Comparison of ENCODE assay signal across 8 mouse cellular contexts in genomic region chr7:105743246-105743925, GRCm38 (mm10). TPM values are rescaled to one million over a fixed set of nuclear protein-coding genes. Genes with fewer than 3 reads are reported as not detected.
DNase-seq lines count a peak whose midpoint lies in the region; ATAC-seq and TF ChIP-seq lines count a peak whose summit lies in the region.
"Not testable (repeated sequence)": the region's sequence is repeated elsewhere in the genome, so short reads cannot be mapped to it uniquely, and the experiment has no call there.

No protein-coding gene starts in this region.

- peak overlapping the region; percentile 95 for H3K4me3 ChIP-seq in ES-Bruce4 (ENCODE audit: low read depth, low read length)
- peak overlapping the region; percentile 99 for H3K4me3 ChIP-seq in embryonic facial prominence, embryonic 12.5 days
- peak overlapping the region; percentile 88 for H3K4me3 ChIP-seq in forebrain, postnatal 0 days (ENCODE audit: low read depth, low read length)
- H3K4me3 ChIP-seq in hindbrain, embryonic 11.5 days (ENCODE audit: low read depth, low read length), result peak overlapping the region; percentile 92
- peak overlapping the region; percentile 98 for H3K4me3 ChIP-seq in kidney, embryonic 15.5 days (replicated peaks)
- peak overlapping the region; percentile 99 for H3K4me3 ChIP-seq in liver, embryonic 12.5 days
- H3K4me3 ChIP-seq in midbrain, embryonic 10.5 days, result peak overlapping the region; percentile 97
- H3K4me3 ChIP-seq in neural tube, embryonic 15.5 days (replicated peaks), result peak overlapping the region; percentile 89

- H3K27me3 ChIP-seq in ES-Bruce4 (ENCODE audit: control insufficient read depth, insufficient read depth, low read length, poor library complexity, severe bottlenecking); embryonic facial prominence, embryonic 12.5 days; forebrain, postnatal 0 days (ENCODE audit: insufficient read depth, low read length); hindbrain, embryonic 11.5 days (ENCODE audit: control insufficient read depth, insufficient read depth, low read length); kidney, embryonic 15.5 days; liver, embryonic 12.5 days (replicated peaks); midbrain, embryonic 10.5 days (ENCODE audit: low read depth, poor library complexity, severe bottlenecking); neural tube, embryonic 15.5 days (replicated peaks): not testable (repeated sequence)

- not testable (repeated sequence) for TF ChIP-seq POLR2A in ES-Bruce4 (IDR thresholded peaks at IDR 0.05; ENCODE audit: insufficient read depth, low read length)

- H3K27ac ChIP-seq in ES-Bruce4 (ENCODE audit: insufficient read depth, low read length); hindbrain, embryonic 11.5 days (ENCODE audit: low read depth, low read length): not testable (repeated sequence)
- H3K27ac ChIP-seq in embryonic facial prominence, embryonic 12.5 days, result peak overlapping the region; percentile 72; the same call in 1 of the 2 replicates
- peak overlapping the region; percentile 76 for H3K27ac ChIP-seq in forebrain, postnatal 0 days (ENCODE audit: low read depth, low read length)
- H3K27ac ChIP-seq in kidney, embryonic 15.5 days, result peak overlapping the region; percentile 83
- peak overlapping the region; percentile 91 for H3K27ac ChIP-seq in liver, embryonic 12.5 days
- H3K27ac ChIP-seq in midbrain, embryonic 10.5 days (replicated peaks), result peak overlapping the region; percentile 94
- peak overlapping the region; percentile 81 for H3K27ac ChIP-seq in neural tube, embryonic 15.5 days (replicated peaks)

- not testable (repeated sequence) for TF ChIP-seq CTCF in ES-Bruce4 (IDR thresholded peaks at IDR 0.05; ENCODE audit: low read depth, low read length); forebrain, postnatal 0 days (IDR thresholded peaks at IDR 0.05; ENCODE audit: low read depth)

- H3K4me2 ChIP-seq in embryonic facial prominence, embryonic 12.5 days (replicated peaks), result peak overlapping the region; percentile 89
- H3K4me2 ChIP-seq in forebrain, postnatal 0 days (ENCODE audit: low read depth), result peak overlapping the region; percentile 93
- peak overlapping the region; percentile 77 for H3K4me2 ChIP-seq in hindbrain, embryonic 11.5 days (replicated peaks; ENCODE audit: low read depth, low read length)
- H3K4me2 ChIP-seq in kidney, embryonic 15.5 days, result peak overlapping the region; percentile 82
- H3K4me2 ChIP-seq in liver, embryonic 12.5 days, result peak overlapping the region; percentile 89
- H3K4me2 ChIP-seq in neural tube, embryonic 15.5 days, result peak overlapping the region; percentile 93

- not testable (repeated sequence) for H3K9me3 ChIP-seq in ES-Bruce4 (replicated peaks; ENCODE audit: control insufficient read depth, insufficient read depth, low read length, poor library complexity, severe bottlenecking); embryonic facial prominence, embryonic 12.5 days; forebrain, postnatal 0 days (ENCODE audit: low read length); hindbrain, embryonic 11.5 days (ENCODE audit: control insufficient read depth, low read length); kidney, embryonic 15.5 days (replicated peaks); liver, embryonic 12.5 days (replicated peaks); midbrain, embryonic 10.5 days (replicated peaks); neural tube, embryonic 15.5 days (replicated peaks)

- 34% methylated on average over 20 of the region's 20 CpGs for WGBS in embryonic facial prominence, embryonic 12.5 days
- 36% methylated on average over 20 of the region's 20 CpGs for WGBS in forebrain, postnatal 0 days
- 34% methylated on average over 20 of the region's 20 CpGs for WGBS in hindbrain, embryonic 11.5 days
- WGBS in kidney, embryonic 15.5 days, result 33% methylated on average over 20 of the region's 20 CpGs
- 25% methylated on average over 20 of the region's 20 CpGs for WGBS in liver, embryonic 12.5 days (ENCODE audit: insufficient replicate concordance)
- WGBS in midbrain, embryonic 10.5 days, result 34% methylated on average over 20 of the region's 20 CpGs
- 37% methylated on average over 20 of the region's 20 CpGs for WGBS in neural tube, embryonic 15.5 days

- peak overlapping the region; percentile 80 for H3K9ac ChIP-seq in ES-Bruce4 (ENCODE audit: low read depth, poor library complexity, severe bottlenecking)
- H3K9ac ChIP-seq in embryonic facial prominence, embryonic 12.5 days, result peak overlapping the region; percentile 93
- H3K9ac ChIP-seq in forebrain, postnatal 0 days, result peak overlapping the region; percentile 85
- H3K9ac ChIP-seq in hindbrain, embryonic 11.5 days (ENCODE audit: low read depth, low read length), result peak overlapping the region; percentile 91
- H3K9ac ChIP-seq in kidney, embryonic 15.5 days, result peak overlapping the region; percentile 94
- peak overlapping the region; percentile 98 for H3K9ac ChIP-seq in liver, embryonic 12.5 days
- peak overlapping the region; percentile 93 for H3K9ac ChIP-seq in neural tube, embryonic 15.5 days (replicated peaks)

- not testable (repeated sequence) for ATAC-seq in embryonic facial prominence, embryonic 12.5 days (ENCODE audit: insufficient number of reproducible peaks, insufficient read depth, low FRiP score, low TSS enrichment); forebrain, postnatal 0 days; hindbrain, embryonic 11.5 days (ENCODE audit: low FRiP score); kidney, embryonic 15.5 days (replicated peaks; ENCODE audit: low FRiP score); liver, embryonic 12.5 days
- ATAC-seq in neural tube, embryonic 15.5 days (ENCODE audit: low FRiP score), result peak; percentile 30

- H3K4me1 ChIP-seq in ES-Bruce4 (ENCODE audit: control insufficient read depth, insufficient read depth, low read length); forebrain, postnatal 0 days (ENCODE audit: insufficient read depth); hindbrain, embryonic 11.5 days (replicated peaks; ENCODE audit: control insufficient read depth, insufficient read depth, low read length): not testable (repeated sequence)
- peaks cover 16% of the 10 kb centered on the region for H3K4me1 ChIP-seq in embryonic facial prominence, embryonic 12.5 days
- peaks cover 22% of the 10 kb centered on the region for H3K4me1 ChIP-seq in kidney, embryonic 15.5 days
- H3K4me1 ChIP-seq in liver, embryonic 12.5 days, result peaks cover 58% of the 10 kb centered on the region
- H3K4me1 ChIP-seq in midbrain, embryonic 10.5 days, result peaks cover 33% of the 10 kb centered on the region
- H3K4me1 ChIP-seq in neural tube, embryonic 15.5 days, result peaks cover 23% of the 10 kb centered on the region

- TF ChIP-seq EP300 in ES-Bruce4 (IDR thresholded peaks at IDR 0.05; ENCODE audit: insufficient read depth, low read depth, low read length), result not testable (repeated sequence)

- H3K36me3 ChIP-seq in ES-Bruce4 (ENCODE audit: control insufficient read depth, insufficient read depth, low read length, poor library complexity, severe bottlenecking), result peaks cover 19% of the 10 kb centered on the region
- H3K36me3 ChIP-seq in embryonic facial prominence, embryonic 12.5 days, result peaks cover 40% of the 10 kb centered on the region
- H3K36me3 ChIP-seq in forebrain, postnatal 0 days (ENCODE audit: insufficient read depth), result peaks cover 40% of the 10 kb centered on the region
- H3K36me3 ChIP-seq in hindbrain, embryonic 11.5 days (ENCODE audit: control insufficient read depth, insufficient read depth, low read length), result not testable (repeated sequence)
- peaks cover 62% of the 10 kb centered on the region for H3K36me3 ChIP-seq in kidney, embryonic 15.5 days
- peaks cover 66% of the 10 kb centered on the region for H3K36me3 ChIP-seq in liver, embryonic 12.5 days
- H3K36me3 ChIP-seq in midbrain, embryonic 10.5 days, result peaks cover 55% of the 10 kb centered on the region
- peaks cover 41% of the 10 kb centered on the region for H3K36me3 ChIP-seq in neural tube, embryonic 15.5 days

- DNase-seq in forebrain, postnatal 0 days; hindbrain, embryonic 11.5 days (ENCODE audit: low spot score); midbrain, embryonic 10.5 days (ENCODE audit: low spot score): not testable (repeated sequence)

RNA-seq across cellular contexts. Expression of gene Taf10, which starts 0.8 kb away (rescaled TPM):
- polyA plus RNA-seq in ES-Bruce4 (2011; ENCODE audit: insufficient read depth, insufficient read length, low read depth, missing spikeins), result 208 and 210 TPM in 2 replicates
- 175 TPM in 2 replicates for polyA plus RNA-seq in embryonic facial prominence, embryonic 12.5 days (2016; fragmentation: Nextera tagmentation; extraction: Ambion mirVana)
- total RNA-seq in forebrain, postnatal 0 days (2014; rRNA removed), result 84.6 and 86.5 TPM in 2 replicates
- 99.9 and 108 TPM in 2 replicates for polyA plus RNA-seq in forebrain, postnatal 0 days (2015; fragmentation: Nextera tagmentation; extraction: Ambion mirVana)
- polyA plus RNA-seq in hindbrain, embryonic 11.5 days (2014; fragmentation: Nextera tagmentation; extraction: Ambion mirVana), result 175 and 191 TPM in 2 replicates
- polyA plus RNA-seq in kidney, embryonic 15.5 days (2015; fragmentation: Nextera tagmentation; extraction: Ambion mirVana), result 127 and 136 TPM in 2 replicates
- 232 and 233 TPM in 2 replicates for polyA plus RNA-seq in liver, embryonic 12.5 days (2016; fragmentation: Nextera tagmentation; extraction: Ambion mirVana)
- 160 and 188 TPM in 2 replicates for polyA plus RNA-seq in midbrain, embryonic 10.5 days (2016; fragmentation: Nextera tagmentation; extraction: Ambion mirVana)
- polyA plus RNA-seq in neural tube, embryonic 15.5 days (2015; fragmentation: Nextera tagmentation; extraction: Ambion mirVana), result 101 and 102 TPM in 2 replicates

RNA-seq across cellular contexts. Expression of gene Rrp8, which starts 6.2 kb away (rescaled TPM):
- 31.9 and 33.6 TPM in 2 replicates for polyA plus RNA-seq in ES-Bruce4 (2011; ENCODE audit: insufficient read depth, insufficient read length, low read depth, missing spikeins)
- 43.3 and 46.1 TPM in 2 replicates for polyA plus RNA-seq in embryonic facial prominence, embryonic 12.5 days (2016; fragmentation: Nextera tagmentation; extraction: Ambion mirVana)
- total RNA-seq in forebrain, postnatal 0 days (2014; rRNA removed), result 22.1 and 26.6 TPM in 2 replicates
- 16.0 and 19.1 TPM in 2 replicates for polyA plus RNA-seq in forebrain, postnatal 0 days (2015; fragmentation: Nextera tagmentation; extraction: Ambion mirVana)
- polyA plus RNA-seq in hindbrain, embryonic 11.5 days (2014; fragmentation: Nextera tagmentation; extraction: Ambion mirVana), result 33.1 and 44.1 TPM in 2 replicates
- 44.8 and 49.6 TPM in 2 replicates for polyA plus RNA-seq in kidney, embryonic 15.5 days (2015; fragmentation: Nextera tagmentation; extraction: Ambion mirVana)
- polyA plus RNA-seq in liver, embryonic 12.5 days (2016; fragmentation: Nextera tagmentation; extraction: Ambion mirVana), result 28.8 and 29.1 TPM in 2 replicates
- polyA plus RNA-seq in midbrain, embryonic 10.5 days (2016; fragmentation: Nextera tagmentation; extraction: Ambion mirVana), result 35.4 and 44.0 TPM in 2 replicates
- polyA plus RNA-seq in neural tube, embryonic 15.5 days (2015; fragmentation: Nextera tagmentation; extraction: Ambion mirVana), result 27.8 and 28.8 TPM in 2 replicates

RNA-seq across cellular contexts. Expression of gene Ilk, which starts 7.0 kb away (rescaled TPM):
- 90.9 and 107 TPM in 2 replicates for polyA plus RNA-seq in ES-Bruce4 (2011; ENCODE audit: insufficient read depth, insufficient read length, low read depth, missing spikeins)
- polyA plus RNA-seq in embryonic facial prominence, embryonic 12.5 days (2016; fragmentation: Nextera tagmentation; extraction: Ambion mirVana), result 248 and 257 TPM in 2 replicates
- 146 and 157 TPM in 2 replicates for total RNA-seq in forebrain, postnatal 0 days (2014; rRNA removed)
- polyA plus RNA-seq in forebrain, postnatal 0 days (2015; fragmentation: Nextera tagmentation; extraction: Ambion mirVana), result 159 and 161 TPM in 2 replicates
- 252 and 264 TPM in 2 replicates for polyA plus RNA-seq in hindbrain, embryonic 11.5 days (2014; fragmentation: Nextera tagmentation; extraction: Ambion mirVana)
- 331 and 360 TPM in 2 replicates for polyA plus RNA-seq in kidney, embryonic 15.5 days (2015; fragmentation: Nextera tagmentation; extraction: Ambion mirVana)
- polyA plus RNA-seq in liver, embryonic 12.5 days (2016; fragmentation: Nextera tagmentation; extraction: Ambion mirVana), result 149 and 159 TPM in 2 replicates
- polyA plus RNA-seq in midbrain, embryonic 10.5 days (2016; fragmentation: Nextera tagmentation; extraction: Ambion mirVana), result 236 and 240 TPM in 2 replicates
- 204 and 227 TPM in 2 replicates for polyA plus RNA-seq in neural tube, embryonic 15.5 days (2015; fragmentation: Nextera tagmentation; extraction: Ambion mirVana)

RNA-seq across cellular contexts. Expression of gene Tpp1, which starts 8.6 kb away (rescaled TPM):
- 68.2 and 74.8 TPM in 2 replicates for polyA plus RNA-seq in ES-Bruce4 (2011; ENCODE audit: insufficient read depth, insufficient read length, low read depth, missing spikeins)
- polyA plus RNA-seq in embryonic facial prominence, embryonic 12.5 days (2016; fragmentation: Nextera tagmentation; extraction: Ambion mirVana), result 41.9 and 43.3 TPM in 2 replicates
- 16.8 and 51.2 TPM in 2 replicates for total RNA-seq in forebrain, postnatal 0 days (2014; rRNA removed)
- 38.7 and 40.0 TPM in 2 replicates for polyA plus RNA-seq in forebrain, postnatal 0 days (2015; fragmentation: Nextera tagmentation; extraction: Ambion mirVana)
- polyA plus RNA-seq in hindbrain, embryonic 11.5 days (2014; fragmentation: Nextera tagmentation; extraction: Ambion mirVana), result 43.3 and 51.5 TPM in 2 replicates
- polyA plus RNA-seq in kidney, embryonic 15.5 days (2015; fragmentation: Nextera tagmentation; extraction: Ambion mirVana), result 92.7 and 94.9 TPM in 2 replicates
- 62.3 and 64.7 TPM in 2 replicates for polyA plus RNA-seq in liver, embryonic 12.5 days (2016; fragmentation: Nextera tagmentation; extraction: Ambion mirVana)
- 66.1 and 66.9 TPM in 2 replicates for polyA plus RNA-seq in midbrain, embryonic 10.5 days (2016; fragmentation: Nextera tagmentation; extraction: Ambion mirVana)
- 41.4 and 50.2 TPM in 2 replicates for polyA plus RNA-seq in neural tube, embryonic 15.5 days (2015; fragmentation: Nextera tagmentation; extraction: Ambion mirVana)

RNA-seq across cellular contexts. Expression of gene Dchs1, which starts 44.1 kb away (rescaled TPM):
- 0.37 and 0.55 TPM in 2 replicates for polyA plus RNA-seq in ES-Bruce4 (2011; ENCODE audit: insufficient read depth, insufficient read length, low read depth, missing spikeins)
- polyA plus RNA-seq in embryonic facial prominence, embryonic 12.5 days (2016; fragmentation: Nextera tagmentation; extraction: Ambion mirVana), result 27.3 and 28.5 TPM in 2 replicates
- total RNA-seq in forebrain, postnatal 0 days (2014; rRNA removed), result 62.7 and 98.7 TPM in 2 replicates
- polyA plus RNA-seq in forebrain, postnatal 0 days (2015; fragmentation: Nextera tagmentation; extraction: Ambion mirVana), result 5.7 and 8.0 TPM in 2 replicates
- 15.0 and 17.7 TPM in 2 replicates for polyA plus RNA-seq in hindbrain, embryonic 11.5 days (2014; fragmentation: Nextera tagmentation; extraction: Ambion mirVana)
- polyA plus RNA-seq in kidney, embryonic 15.5 days (2015; fragmentation: Nextera tagmentation; extraction: Ambion mirVana), result 10.2 and 12.1 TPM in 2 replicates
- polyA plus RNA-seq in liver, embryonic 12.5 days (2016; fragmentation: Nextera tagmentation; extraction: Ambion mirVana), result 1.9 and 2.0 TPM in 2 replicates
- polyA plus RNA-seq in midbrain, embryonic 10.5 days (2016; fragmentation: Nextera tagmentation; extraction: Ambion mirVana), result 6.7 and 10.1 TPM in 2 replicates
- polyA plus RNA-seq in neural tube, embryonic 15.5 days (2015; fragmentation: Nextera tagmentation; extraction: Ambion mirVana), result 10.0 and 10.8 TPM in 2 replicates
